Mouse (Mus musculus) kidney, embryonic 15.5 days (tissue): ENCODE results near the gene Mslnl. TPM values are rescaled to one million over a fixed set of nuclear protein-coding genes. Genes with fewer than 3 reads are reported as not detected.

Experiments
- ATAC-seq: fragments of 200-750 bp; cut with Nextera tagmentation; replicated peaks from 2 replicates; pipeline ENCODE4 v1.8.0; 2017; ENCODE audit warnings: moderate TSS enrichment; ENCODE audit not compliant: low FRiP score
- H3K27ac ChIP-seq: fragments of 300-500 bp; sonication (generic); 2 replicates; pipeline ENCODE4 v1.5.1; 2015; ENCODE audit warnings: mild to moderate bottlenecking, inconsistent platforms
- H3K27me3 ChIP-seq: fragments of 300-500 bp; sonication (generic); 2 replicates; pipeline ENCODE4 v1.6.1; 2015; ENCODE audit warnings: inconsistent platforms
- H3K36me3 ChIP-seq: fragments of 300-500 bp; sonication (generic); 2 replicates; pipeline ENCODE4 v1.6.1; 2015; ENCODE audit warnings: inconsistent platforms
- H3K4me1 ChIP-seq: fragments of 300-500 bp; sonication (generic); 2 replicates; pipeline ENCODE4 v1.6.1; 2015; ENCODE audit warnings: inconsistent platforms
- H3K4me2 ChIP-seq: fragments of 300-500 bp; sonication (generic); 2 replicates; pipeline ENCODE4 v1.6.1; 2015; ENCODE audit warnings: moderate library complexity, mild to moderate bottlenecking, inconsistent platforms
- H3K4me3 ChIP-seq: fragments of 300-500 bp; sonication (generic); replicated peaks from 2 replicates; pipeline ENCODE4 v1.5.1; 2015; ENCODE audit warnings: mild to moderate bottlenecking, inconsistent platforms
- H3K9ac ChIP-seq: fragments of 300-500 bp; sonication (generic); 2 replicates; pipeline ENCODE4 v1.6.1; 2015; ENCODE audit warnings: mild to moderate bottlenecking, inconsistent platforms
- H3K9me3 ChIP-seq: fragments of 300-500 bp; sonication (generic); replicated peaks from 2 replicates; pipeline ENCODE4 v1.6.1; 2016; ENCODE audit warnings: inconsistent platforms
- WGBS: fragments of 180-500 bp; shearing (Covaris S2); methylation state at CpG from one replicate; pipeline ENCODE4 v1.1.7; 2015; ENCODE audit warnings: mixed read lengths; 5-methylcytosine and 5-hydroxymethylcytosine counted together
- microRNA-seq: library from miRNA; unstranded; fragments of <30 nt; microRNA quantifications from one replicate; pipeline ENCODE4, GENCODE M21; 2016
- polyA plus RNA-seq: library from polyadenylated mRNA; unstranded; fragments of >200 nt; fragmentation: Nextera tagmentation; extraction: Ambion mirVana; gene quantifications from 2 replicates; pipeline ENCODE4 v1.2.1, GENCODE M21; 2015

Mslnl gene
- polyA plus RNA-seq, 1 experiment from 2014 or later: 0.08 TPM

DNA sequence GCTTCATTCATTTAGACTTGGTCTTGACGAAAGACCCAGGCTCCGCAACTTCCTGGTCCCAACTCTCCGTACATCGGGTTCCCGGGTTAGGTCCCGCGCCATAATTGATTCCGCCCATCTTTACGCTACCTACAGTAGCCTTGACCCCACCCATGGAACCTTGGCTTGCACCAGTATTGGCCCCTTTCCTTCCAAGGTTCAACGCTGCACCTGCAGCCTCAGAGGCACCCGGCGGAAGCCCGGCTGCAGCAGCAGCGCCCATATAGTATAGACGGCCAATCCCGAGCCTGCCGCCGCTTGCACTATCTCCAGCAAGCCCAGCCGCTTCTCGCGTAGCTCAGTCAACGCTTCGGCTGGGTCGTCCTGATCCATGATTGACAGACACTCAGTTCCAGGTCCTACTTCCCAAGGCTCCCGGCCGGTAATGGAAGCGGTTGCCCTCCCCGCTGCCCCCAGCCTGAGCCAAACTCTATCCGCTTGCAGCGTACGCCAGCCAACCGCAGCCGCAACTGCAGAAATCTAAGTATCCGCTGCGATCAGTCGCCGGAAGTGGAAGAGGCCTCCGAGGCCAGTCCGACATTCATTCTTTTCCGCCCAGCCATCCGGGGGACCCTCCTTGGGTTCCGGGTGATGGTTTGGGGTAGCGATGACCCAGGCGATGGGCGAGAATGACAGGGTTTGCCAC is 56.1 kb downstream of the Mslnl start:
- Histone ChIP-seq H3K4me1 (peaks cover 55% of the 10 kb centered on the region), H3K4me3 (peak overlapping the region; percentile 78), H3K9me3 (no peaks in the 10 kb centered on the region), H3K27me3 (no peaks in the 10 kb centered on the region), H3K36me3 (peaks cover 38% of the 10 kb centered on the region), H3K9ac (peak overlapping the region; percentile 73), H3K27ac (peak overlapping the region; percentile 98), H3K4me2 (peak overlapping the region; percentile 79)
- WGBS: under 1% methylated on average over 45 of the region's 45 CpGs
- ATAC-seq: peak; percentile 49

DNA sequence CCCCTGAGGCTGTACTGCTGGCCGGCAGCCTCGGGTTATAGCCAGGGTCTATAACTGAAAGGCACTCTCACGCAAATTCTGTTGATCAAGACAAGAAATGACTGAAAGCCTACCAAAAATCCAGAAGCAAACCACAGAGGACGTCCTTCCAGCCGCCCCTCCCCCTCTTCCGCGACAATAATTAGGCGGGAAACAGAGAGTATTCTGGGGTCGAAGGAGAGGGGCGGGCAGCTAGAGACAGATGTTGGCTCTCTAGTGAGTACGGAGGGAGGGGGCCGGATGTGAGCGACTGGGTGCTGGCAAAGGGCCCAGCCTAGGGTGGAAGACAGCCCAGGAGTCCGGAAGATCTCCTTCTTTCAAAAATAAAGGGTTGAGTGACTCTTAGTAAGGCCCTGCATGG is 56.8 kb downstream of the Mslnl start, which contains the start of gene Fam173a:
Gene Fam173a, minus strand, starts transcription at position 287 of the 400 bp plus-strand sequence.
- H3K27me3 ChIP-seq: no peaks in the 10 kb centered on the region
- peaks cover 61% of the 10 kb centered on the region for H3K4me1 ChIP-seq

DNA sequence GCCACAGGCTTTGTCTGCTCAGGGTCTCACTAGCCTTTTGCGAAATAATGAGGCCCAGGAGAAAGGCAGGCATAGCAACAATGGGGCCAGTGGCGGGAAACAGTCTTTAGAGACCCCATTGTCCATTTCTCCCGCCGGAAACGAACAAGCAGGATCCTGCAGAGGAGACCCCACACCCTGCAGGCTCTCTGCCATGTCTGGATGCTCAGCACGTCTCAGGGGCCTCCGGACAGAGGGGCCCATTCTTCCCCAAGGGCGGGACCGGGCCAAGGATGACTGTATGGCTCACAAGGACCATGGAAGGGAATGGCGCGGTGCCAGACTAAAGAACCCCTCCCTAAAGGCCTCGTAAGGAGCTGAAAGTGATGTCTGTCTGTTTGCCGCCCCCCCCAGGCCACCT is 58.4 kb downstream of the Mslnl start:
- Histone ChIP-seq H3K4me3 (no peak overlapping the region), H3K27ac (0 out of 2 replicates have a peak overlapping the region, but pooled peaks have one; percentile 29), H3K9ac (no peak overlapping the region), H3K36me3 (peaks cover 17% of the 10 kb centered on the region), H3K4me1 (peaks cover 63% of the 10 kb centered on the region), H3K4me2 (0 out of 2 replicates have a peak overlapping the region, but pooled peaks have one; percentile 1), H3K9me3 (no peaks in the 10 kb centered on the region), H3K27me3 (0 out of 2 replicates have a peak, but pooled peaks cover 3% of the 10 kb centered on the region)
- WGBS: 78% methylated on average over 13 of the region's 13 CpGs
- no peak for ATAC-seq

More for the DNA sequence above, 56.8 kb downstream of the Mslnl start, which contains the start of gene Fam173a:
- WGBS: 0% methylated on average over 14 of the region's 14 CpGs
- H3K36me3 ChIP-seq: peaks cover 31% of the 10 kb centered on the region
- H3K27ac ChIP-seq: peak within 1 kb of the TSS; percentile 98
- peak within 1 kb of the TSS; percentile 73 for H3K9ac ChIP-seq
- H3K9me3 ChIP-seq: no peaks in the 10 kb centered on the region
- H3K4me3 ChIP-seq: peak within 1 kb of the TSS; percentile 78
- ATAC-seq: peak; percentile 59; the same call in 1 of the 2 replicates
- peak within 1 kb of the TSS; percentile 79 for H3K4me2 ChIP-seq

DNA sequence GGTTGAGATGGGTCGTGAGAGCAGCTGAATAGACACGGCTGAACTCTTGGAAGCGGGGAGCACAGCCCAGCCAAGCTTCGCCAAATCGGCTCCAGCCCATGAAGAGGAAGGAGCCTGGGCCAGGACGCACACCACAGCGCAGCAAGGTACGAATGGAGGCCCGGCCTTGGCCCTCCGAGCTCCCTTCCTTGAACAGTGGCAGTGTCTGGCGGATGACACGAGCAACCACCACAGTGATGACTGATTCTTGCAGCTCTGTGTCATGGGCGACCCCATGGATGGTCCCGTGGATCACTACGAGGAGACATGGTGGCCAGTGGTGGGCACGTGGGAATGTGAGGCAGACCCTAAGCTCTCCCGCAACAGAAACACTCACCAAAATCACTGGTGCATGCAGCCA is 59.2 kb downstream of the Mslnl start:
- H3K9ac ChIP-seq: no peak overlapping the region; the same call in 1 of the 2 replicates
- H3K4me1 ChIP-seq: peaks cover 63% of the 10 kb centered on the region
- peak overlapping the region; percentile 18; the same call in 1 of the 2 replicates for H3K27ac ChIP-seq

DNA sequence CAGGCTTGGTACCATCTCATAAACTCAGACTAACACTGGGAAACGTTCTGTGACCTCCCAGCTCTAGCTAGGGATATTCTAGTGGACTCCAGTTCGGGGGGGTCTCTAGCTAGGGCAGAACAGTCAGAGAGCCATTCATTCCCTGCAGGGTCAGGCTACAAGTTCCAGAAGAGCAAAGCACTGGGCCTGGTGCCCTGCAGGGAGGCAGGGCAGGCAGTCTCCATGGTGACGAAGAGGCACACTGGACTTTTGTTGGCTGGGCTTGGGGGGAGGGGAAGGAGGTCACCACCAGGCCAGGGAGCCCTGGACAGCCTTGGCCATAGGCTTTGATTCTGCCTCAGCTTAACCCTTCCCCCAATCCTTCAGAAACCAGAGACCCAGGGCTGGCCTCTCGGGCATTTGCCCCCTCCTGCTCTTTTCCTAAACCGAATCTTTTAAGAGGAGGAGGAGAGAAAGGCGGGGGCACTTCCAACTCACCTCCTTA is 59.8 kb downstream of the Mslnl start, which contains the start of gene AC134908.4:
Gene AC134908.4, minus strand, starts transcription at position 51 of the 484 bp plus-strand sequence.
- ATAC-seq: peak; percentile 34
- H3K27ac ChIP-seq: peak within 1 kb of the TSS; percentile 56
- 0 out of 2 replicates have a peak, but pooled peaks cover 3% of the 10 kb centered on the region for H3K27me3 ChIP-seq

More for the DNA sequence above, 59.2 kb downstream of the Mslnl start:
- Histone ChIP-seq H3K4me2 (peak overlapping the region; percentile 93), H3K4me3 (peak overlapping the region; percentile 67), H3K9me3 (no peaks in the 10 kb centered on the region), H3K36me3 (peaks cover 9% of the 10 kb centered on the region; the same call in 1 of the 2 replicates), H3K27me3 (0 out of 2 replicates have a peak, but pooled peaks cover 3% of the 10 kb centered on the region)
- ATAC-seq: no peak
- 80% methylated on average over 17 of the region's 17 CpGs for whole genome bisulfite sequencing

DNA sequence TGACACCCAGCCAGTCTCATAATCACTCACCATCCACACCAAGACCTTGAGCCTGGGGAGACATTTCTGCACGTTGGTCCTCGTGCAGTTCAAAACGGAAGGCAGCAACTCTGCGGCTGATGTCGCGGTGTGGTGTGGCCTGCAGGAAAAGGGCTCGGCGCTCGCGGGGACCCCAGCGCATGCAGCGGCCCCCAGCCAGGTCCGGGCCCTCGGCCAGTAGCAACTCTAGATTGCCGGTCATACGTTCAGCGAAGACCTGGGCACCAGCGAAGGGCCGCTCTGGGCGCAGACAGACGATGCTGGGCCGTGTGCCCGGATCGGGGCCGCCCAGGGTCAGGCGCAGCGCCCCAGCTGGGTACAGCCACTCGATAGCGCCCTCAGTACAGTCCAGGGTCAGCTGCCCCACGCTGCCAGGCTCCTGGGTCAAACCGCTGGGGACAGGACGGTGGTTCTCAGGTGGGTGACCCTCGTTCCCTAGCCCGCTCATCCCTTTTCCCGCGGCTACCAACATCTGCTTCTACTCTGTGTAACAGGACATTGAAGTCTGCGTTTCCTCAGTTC is 60.4 kb downstream of the Mslnl start:
- H3K4me2 ChIP-seq: peak overlapping the region; percentile 93
- 0 out of 2 replicates have a peak, but pooled peaks have one; percentile 8 for ATAC-seq
- H3K9me3 ChIP-seq: no peaks in the 10 kb centered on the region
- peaks cover 4% of the 10 kb centered on the region for H3K27me3 ChIP-seq
- peak overlapping the region; percentile 56 for H3K27ac ChIP-seq
- H3K4me3 ChIP-seq: peak overlapping the region; percentile 67
- WGBS: 1% methylated on average over 37 of the region's 37 CpGs
- 0 out of 2 replicates have a peak, but pooled peaks cover 3% of the 10 kb centered on the region for H3K36me3 ChIP-seq
- peak overlapping the region; percentile 65 for H3K9ac ChIP-seq
- H3K4me1 ChIP-seq: peaks cover 53% of the 10 kb centered on the region

More for the DNA sequence above, 59.8 kb downstream of the Mslnl start, which contains the start of gene AC134908.4:
- Histone ChIP-seq H3K4me1 (peaks cover 60% of the 10 kb centered on the region), H3K9me3 (no peaks in the 10 kb centered on the region), H3K36me3 (0 out of 2 replicates have a peak, but pooled peaks cover 5% of the 10 kb centered on the region), H3K9ac (peak within 1 kb of the TSS; percentile 65), H3K4me2 (peak within 1 kb of the TSS; percentile 93), H3K4me3 (peak within 1 kb of the TSS; percentile 67)
- 11% methylated on average over 6 of the region's 6 CpGs for WGBS

DNA sequence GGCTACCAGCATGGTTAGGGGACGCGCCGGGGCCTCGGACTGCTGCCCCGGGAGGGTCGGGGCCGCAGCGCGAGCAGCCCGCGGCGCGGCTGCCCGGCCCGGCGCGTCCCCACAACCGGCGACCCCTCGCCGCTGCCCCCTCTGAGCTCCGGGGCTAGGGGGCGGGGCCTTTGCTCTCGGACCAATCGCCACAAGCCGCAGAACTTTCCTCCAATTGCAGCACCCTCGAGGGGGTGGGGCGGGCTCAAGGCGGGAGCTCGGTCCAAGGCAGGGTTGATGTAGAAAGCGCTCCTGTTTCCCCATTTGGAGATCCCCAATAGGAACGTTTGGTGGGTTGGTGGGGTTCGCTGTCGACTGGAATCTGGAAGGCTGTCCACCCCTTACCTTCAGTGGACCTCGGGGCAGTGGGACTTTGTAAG is 61.1 kb downstream of the Mslnl start, which contains the start of gene Metrn:
Gene Metrn, minus strand, starts transcription at position 186 of the 419 bp plus-strand sequence.
- Histone ChIP-seq H3K9ac (peak within 1 kb of the TSS; percentile 65), H3K27ac (peak within 1 kb of the TSS; percentile 56), H3K36me3 (0 out of 2 replicates have a peak, but pooled peaks cover 3% of the 10 kb centered on the region), H3K9me3 (no peaks in the 10 kb centered on the region), H3K4me3 (peak within 1 kb of the TSS; percentile 67), H3K4me2 (peak within 1 kb of the TSS; percentile 93), H3K27me3 (peaks cover 9% of the 10 kb centered on the region), H3K4me1 (peaks cover 49% of the 10 kb centered on the region)
- peak; percentile 80 for ATAC-seq
- WGBS: under 1% methylated on average over 35 of the region's 35 CpGs

Small RNA genes within 50 kb of the gene (microRNA-seq; reads per million reads assigned to microRNA genes)
- gene Gm25083: not detected
- gene Mir6966: not detected

Other genes starting within 250 kb of the Mslnl start
- gene Sstr5, start 238.8 kb upstream of the Mslnl start, polyA plus RNA-seq: not detected in 2 replicates
- gene Sox8, start 165.4 kb upstream of the Mslnl start, polyA plus RNA-seq: 5.1 and 5.9 TPM in 2 replicates
- gene Lmf1, start 157.0 kb upstream of the Mslnl start, polyA plus RNA-seq: 30.9 and 32.1 TPM in 2 replicates
- 0.99 and 1.1 TPM in 2 replicates for gene Gng13, start 18.9 kb upstream of the Mslnl start, polyA plus RNA-seq
- gene Chtf18, start 8.6 kb upstream of the Mslnl start, polyA plus RNA-seq: 31.0 and 38.4 TPM in 2 replicates
- 19.3 and 20.7 TPM in 2 replicates for gene Rpusd1, start 8.4 kb upstream of the Mslnl start, polyA plus RNA-seq
- 5.6 and 6.3 TPM in 2 replicates for gene Msln, start 18.3 kb downstream of the Mslnl start, polyA plus RNA-seq
- gene Narfl, start 37.7 kb downstream of the Mslnl start, polyA plus RNA-seq: 30.6 and 31.8 TPM in 2 replicates
- 63.0 and 74.8 TPM in 2 replicates for gene Haghl, start 49.6 kb downstream of the Mslnl start, polyA plus RNA-seq
- gene Ccdc78, start 50.5 kb downstream of the Mslnl start, polyA plus RNA-seq: 0.23 and 0.29 TPM in 2 replicates
- gene Fam173a, start 56.9 kb downstream of the Mslnl start, polyA plus RNA-seq: 91.7 and 101 TPM in 2 replicates
- not detected in 2 replicates for gene AC134908.4, start 59.6 kb downstream of the Mslnl start, polyA plus RNA-seq
- gene Metrn, start 61.1 kb downstream of the Mslnl start, polyA plus RNA-seq: 53.5 and 58.5 TPM in 2 replicates
- 1.5 and 2.2 TPM in 2 replicates for gene Fbxl16, start 73.0 kb downstream of the Mslnl start, polyA plus RNA-seq
- 28.1 and 31.8 TPM in 2 replicates for gene Wdr24, start 87.6 kb downstream of the Mslnl start, polyA plus RNA-seq
- gene Jmjd8, start 92.8 kb downstream of the Mslnl start, polyA plus RNA-seq: 56.2 and 61.4 TPM in 2 replicates
- 336 and 362 TPM in 2 replicates for gene Stub1, start 97.4 kb downstream of the Mslnl start, polyA plus RNA-seq
- gene Rhbdl1, start 101.3 kb downstream of the Mslnl start, polyA plus RNA-seq: 2.8 and 3.8 TPM in 2 replicates
- gene Gm20683, start 105.7 kb downstream of the Mslnl start, polyA plus RNA-seq: 1.8 and 3.0 TPM in 2 replicates
- 26.8 and 29.0 TPM in 2 replicates for gene Rhot2, start 108.8 kb downstream of the Mslnl start, polyA plus RNA-seq
- 31.2 and 35.6 TPM in 2 replicates for gene Wdr90, start 125.5 kb downstream of the Mslnl start, polyA plus RNA-seq
- gene Mcrip2, start 132.7 kb downstream of the Mslnl start, polyA plus RNA-seq: 54.9 and 55.1 TPM in 2 replicates
- gene Mettl26, start 139.0 kb downstream of the Mslnl start, polyA plus RNA-seq: 78.7 and 81.5 TPM in 2 replicates
- gene Wfikkn1, start 144.8 kb downstream of the Mslnl start, polyA plus RNA-seq: 0.49 and 0.56 TPM in 2 replicates
- 27.8 and 30.9 TPM in 2 replicates for gene Rab40c, start 183.7 kb downstream of the Mslnl start, polyA plus RNA-seq
- 72.2 and 76.4 TPM in 2 replicates for gene Pigq, start 208.9 kb downstream of the Mslnl start, polyA plus RNA-seq
- 1.5 TPM in 2 replicates for gene Nhlrc4, start 208.9 kb downstream of the Mslnl start, polyA plus RNA-seq
- 5.4 and 5.7 TPM in 2 replicates for gene A930017K11Rik, start 216.5 kb downstream of the Mslnl start, polyA plus RNA-seq
- 22.7 and 31.6 TPM in 2 replicates for gene Capn15, start 249.8 kb downstream of the Mslnl start, polyA plus RNA-seq